8 mouse cellular contexts compared by ENCODE assay signal in genomic region chr8:3493845-3494208, GRCm38 (mm10). TPM values are rescaled to one million over a fixed set of nuclear protein-coding genes. Genes with fewer than 3 reads are reported as not detected.
A peak's percentile ranks its signal among the peaks of the same experiment; 100 is the strongest.
DNase-seq lines count a peak whose midpoint lies in the region; ATAC-seq lines count a peak whose summit lies in the region.

No protein-coding gene starts in this region.

- H3K27ac ChIP-seq in heart, embryonic 14.5 days (replicated peaks in 1 of 2; ENCODE audit: control insufficient read depth in 1 of 2, insufficient read depth in 1 of 2, low read depth in 2 of 2, low read length in 2 of 2): peak overlapping the region in 1 of 2 experiments; percentile 82; a peak in 2 of 4 replicates
- peak overlapping the region; percentile 79 for H3K27ac ChIP-seq in brown adipose tissue, adult 24 weeks (replicated peaks; ENCODE audit: low read depth, low read length)
- peak overlapping the region; percentile 81 for H3K27ac ChIP-seq in hindbrain, embryonic 11.5 days (ENCODE audit: low read depth, low read length)
- H3K27ac ChIP-seq in midbrain, embryonic 12.5 days (replicated peaks): peak overlapping the region; percentile 84

- no peak for ATAC-seq in heart, embryonic 14.5 days (ENCODE audit: insufficient number of reproducible peaks, insufficient read depth, low FRiP score, low read depth)
- ATAC-seq in hindbrain, embryonic 11.5 days (ENCODE audit: low FRiP score): no peak
- peak; percentile 0; the same call in 1 of the 2 replicates for ATAC-seq in midbrain, embryonic 12.5 days (ENCODE audit: low FRiP score, low read depth)

- no peaks in the 10 kb centered on the region for H3K27me3 ChIP-seq in heart, embryonic 14.5 days (ENCODE audit: control insufficient read depth, insufficient read depth, low read length)
- no peaks in the 10 kb centered on the region for H3K27me3 ChIP-seq in hindbrain, embryonic 11.5 days (ENCODE audit: control insufficient read depth, insufficient read depth, low read length)
- no peaks in the 10 kb centered on the region for H3K27me3 ChIP-seq in midbrain, embryonic 12.5 days

- H3K4me1 ChIP-seq in heart, embryonic 14.5 days (ENCODE audit: control insufficient read depth in 2 of 2, insufficient read depth in 2 of 2, low read length in 2 of 2): peaks cover 2 to 7% of the 10 kb centered on the region in 2 experiments; a peak in 3 of 4 replicates
- peaks cover 4% of the 10 kb centered on the region; the same call in 1 of the 2 replicates for H3K4me1 ChIP-seq in brown adipose tissue, adult 24 weeks (ENCODE audit: control insufficient read depth, insufficient read depth, insufficient read length, low read length)
- H3K4me1 ChIP-seq in hindbrain, embryonic 11.5 days (replicated peaks; ENCODE audit: control insufficient read depth, insufficient read depth, low read length): no peaks in the 10 kb centered on the region
- peaks cover 20% of the 10 kb centered on the region for H3K4me1 ChIP-seq in midbrain, embryonic 12.5 days

- 14% methylated on average over 6 of the region's 6 CpGs for WGBS in heart, embryonic 14.5 days
- 55% methylated on average over 6 of the region's 6 CpGs for WGBS in hindbrain, embryonic 11.5 days
- 46% methylated on average over 6 of the region's 6 CpGs for WGBS in midbrain, embryonic 12.5 days

- peak overlapping the region; percentile 99 for H3K9ac ChIP-seq in heart, embryonic 14.5 days (ENCODE audit: low read length)
- peak overlapping the region; percentile 98 for H3K9ac ChIP-seq in hindbrain, embryonic 11.5 days (ENCODE audit: low read depth, low read length)
- peak overlapping the region; percentile 96 for H3K9ac ChIP-seq in midbrain, embryonic 12.5 days (replicated peaks)

- no peaks in the 10 kb centered on the region for H3K9me3 ChIP-seq in heart, embryonic 14.5 days (ENCODE audit: control insufficient read depth, low read length)
- H3K9me3 ChIP-seq in hindbrain, embryonic 11.5 days (ENCODE audit: control insufficient read depth, low read length): peaks cover 2% of the 10 kb centered on the region; the same call in 1 of the 2 replicates
- H3K9me3 ChIP-seq in midbrain, embryonic 12.5 days: peaks cover 10% of the 10 kb centered on the region; the same call in 1 of the 2 replicates

- no peak for DNase-seq in heart, postnatal 36 days
- DNase-seq in hindbrain, embryonic 11.5 days (ENCODE audit: low spot score): no peak
- DNase-seq in layer of hippocampus, postnatal 25 days (ENCODE audit: extremely low spot score in 1 of 2, low spot score in 1 of 2): no peak
- DNase-seq in spleen, postnatal 36 days (ENCODE audit: low spot score in 2 of 2): no peak
- no peak for DNase-seq in urinary bladder, postnatal 36 days (ENCODE audit: low spot score in 2 of 2)

- peaks cover 34% of the 10 kb centered on the region for H3K36me3 ChIP-seq in heart, embryonic 14.5 days (ENCODE audit: control insufficient read depth, insufficient read depth, low read length)
- H3K36me3 ChIP-seq in hindbrain, embryonic 11.5 days (ENCODE audit: control insufficient read depth, insufficient read depth, low read length): peaks cover 21% of the 10 kb centered on the region
- peaks cover 36% of the 10 kb centered on the region for H3K36me3 ChIP-seq in midbrain, embryonic 12.5 days

- peak overlapping the region; percentile 88 for H3K4me2 ChIP-seq in heart, embryonic 14.5 days (ENCODE audit: low read length)
- H3K4me2 ChIP-seq in hindbrain, embryonic 11.5 days (replicated peaks; ENCODE audit: low read depth, low read length): peak overlapping the region; percentile 68
- H3K4me2 ChIP-seq in midbrain, embryonic 12.5 days (replicated peaks): peak overlapping the region; percentile 68

- intact Hi-C loops in heart, postnatal 36 days (cut with DNase I): loop anchor here (2.0 kb wide), 2 partner anchors 23 to 25 kb away; no protein-coding TSS in a partner anchor

- H3K4me3 ChIP-seq in heart, embryonic 14.5 days (ENCODE audit: control insufficient read depth in 1 of 2, insufficient read depth in 1 of 2, low read depth in 1 of 2, low read length in 2 of 2): peak overlapping the region; percentile 67 to 94
- H3K4me3 ChIP-seq in brown adipose tissue, adult 24 weeks (ENCODE audit: insufficient read depth, low read depth, low read length): peak overlapping the region; percentile 100
- H3K4me3 ChIP-seq in hindbrain, embryonic 11.5 days (ENCODE audit: low read depth, low read length): peak overlapping the region; percentile 91
- H3K4me3 ChIP-seq in midbrain, embryonic 12.5 days: peak overlapping the region; percentile 78

RNA-seq across cellular contexts. Expression of gene Zfp358, which starts 0.9 kb away (rescaled TPM):
- 11.5 and 17.4 TPM in 2 replicates for polyA plus RNA-seq in heart, embryonic 14.5 days (2014; fragmentation: Nextera tagmentation; extraction: Ambion mirVana)
- 10 to 100 TPM; 30.3 to 31.3 TPM for total RNA-seq in heart, postnatal 36 days (2021)
- polyA plus RNA-seq in brown adipose tissue, adult 24 weeks (2012; ENCODE audit: insufficient read depth, insufficient read length, missing spikeins): 12.6 and 13.9 TPM in 2 replicates
- 31.2 and 39.3 TPM in 2 replicates for polyA plus RNA-seq in hindbrain, embryonic 11.5 days (2014; fragmentation: Nextera tagmentation; extraction: Ambion mirVana)
- polyA plus RNA-seq in midbrain, embryonic 12.5 days (2016; fragmentation: Nextera tagmentation; extraction: Ambion mirVana): 82.8 and 89.5 TPM in 2 replicates
- 10 to 100 TPM; 29.0 to 32.5 TPM for total RNA-seq in layer of hippocampus, postnatal 25 days (2021)

RNA-seq across cellular contexts. Expression of gene Mcoln1, which starts 6.4 kb away (rescaled TPM):
- polyA plus RNA-seq in heart, embryonic 14.5 days (2014; fragmentation: Nextera tagmentation; extraction: Ambion mirVana): 36.0 and 38.0 TPM in 2 replicates
- 10 to 100 TPM; 22.9 to 23.2 TPM for total RNA-seq in heart, postnatal 36 days (2021)
- 31.7 and 41.0 TPM in 2 replicates for polyA plus RNA-seq in brown adipose tissue, adult 24 weeks (2012; ENCODE audit: insufficient read depth, insufficient read length, missing spikeins)
- polyA plus RNA-seq in hindbrain, embryonic 11.5 days (2014; fragmentation: Nextera tagmentation; extraction: Ambion mirVana): 36.8 and 49.5 TPM in 2 replicates
- polyA plus RNA-seq in midbrain, embryonic 12.5 days (2016; fragmentation: Nextera tagmentation; extraction: Ambion mirVana): 74.9 and 79.3 TPM in 2 replicates
- total RNA-seq in layer of hippocampus, postnatal 25 days (2021): 10 to 100 TPM; 72.7 to 85.3 TPM

RNA-seq across cellular contexts. Expression of gene Pnpla6, which starts 21.4 kb away (rescaled TPM):
- 11.1 and 15.8 TPM in 2 replicates for polyA plus RNA-seq in heart, embryonic 14.5 days (2014; fragmentation: Nextera tagmentation; extraction: Ambion mirVana)
- 10 to 100 TPM in 1 of 2 experiments, 1 to 10 TPM in 1; 8.1 to 14.3 TPM for total RNA-seq in heart, postnatal 36 days (2021)
- 11.3 and 12.3 TPM in 2 replicates for polyA plus RNA-seq in brown adipose tissue, adult 24 weeks (2012; ENCODE audit: insufficient read depth, insufficient read length, missing spikeins)
- 17.4 and 19.9 TPM in 2 replicates for polyA plus RNA-seq in hindbrain, embryonic 11.5 days (2014; fragmentation: Nextera tagmentation; extraction: Ambion mirVana)
- polyA plus RNA-seq in midbrain, embryonic 12.5 days (2016; fragmentation: Nextera tagmentation; extraction: Ambion mirVana): 30.5 and 35.0 TPM in 2 replicates
- total RNA-seq in layer of hippocampus, postnatal 25 days (2021): 10 to 100 TPM; 59.1 to 77.1 TPM

RNA-seq across cellular contexts. Expression of gene Tex45, which starts 23.2 kb away (rescaled TPM):
- not detected in 2 replicates for polyA plus RNA-seq in heart, embryonic 14.5 days (2014; fragmentation: Nextera tagmentation; extraction: Ambion mirVana)
- total RNA-seq in heart, postnatal 36 days (2021): not detected
- not detected in 2 replicates for polyA plus RNA-seq in brown adipose tissue, adult 24 weeks (2012; ENCODE audit: insufficient read depth, insufficient read length, missing spikeins)
- not detected in 2 replicates for polyA plus RNA-seq in hindbrain, embryonic 11.5 days (2014; fragmentation: Nextera tagmentation; extraction: Ambion mirVana)
- 0.19 and 0.25 TPM in 2 replicates for polyA plus RNA-seq in midbrain, embryonic 12.5 days (2016; fragmentation: Nextera tagmentation; extraction: Ambion mirVana)
- total RNA-seq in layer of hippocampus, postnatal 25 days (2021): under 1 TPM; 0.23 to 0.30 TPM

RNA-seq across cellular contexts. Expression of gene Pex11g, which starts 26.3 kb away (rescaled TPM):
- polyA plus RNA-seq in heart, embryonic 14.5 days (2014; fragmentation: Nextera tagmentation; extraction: Ambion mirVana): 5.0 and 5.4 TPM in 2 replicates
- total RNA-seq in heart, postnatal 36 days (2021): 1 to 10 TPM; 3.2 to 4.1 TPM
- 11.4 and 12.6 TPM in 2 replicates for polyA plus RNA-seq in brown adipose tissue, adult 24 weeks (2012; ENCODE audit: insufficient read depth, insufficient read length, missing spikeins)
- 2.4 and 3.1 TPM in 2 replicates for polyA plus RNA-seq in hindbrain, embryonic 11.5 days (2014; fragmentation: Nextera tagmentation; extraction: Ambion mirVana)
- 3.3 and 3.4 TPM in 2 replicates for polyA plus RNA-seq in midbrain, embryonic 12.5 days (2016; fragmentation: Nextera tagmentation; extraction: Ambion mirVana)
- total RNA-seq in layer of hippocampus, postnatal 25 days (2021): 1 to 10 TPM in 1 of 2 experiments, under 1 TPM in 1; 0.59 to 1.2 TPM
